Mouse (Mus musculus): ENCODE measurements around the gene Chsy1.

DNA sequence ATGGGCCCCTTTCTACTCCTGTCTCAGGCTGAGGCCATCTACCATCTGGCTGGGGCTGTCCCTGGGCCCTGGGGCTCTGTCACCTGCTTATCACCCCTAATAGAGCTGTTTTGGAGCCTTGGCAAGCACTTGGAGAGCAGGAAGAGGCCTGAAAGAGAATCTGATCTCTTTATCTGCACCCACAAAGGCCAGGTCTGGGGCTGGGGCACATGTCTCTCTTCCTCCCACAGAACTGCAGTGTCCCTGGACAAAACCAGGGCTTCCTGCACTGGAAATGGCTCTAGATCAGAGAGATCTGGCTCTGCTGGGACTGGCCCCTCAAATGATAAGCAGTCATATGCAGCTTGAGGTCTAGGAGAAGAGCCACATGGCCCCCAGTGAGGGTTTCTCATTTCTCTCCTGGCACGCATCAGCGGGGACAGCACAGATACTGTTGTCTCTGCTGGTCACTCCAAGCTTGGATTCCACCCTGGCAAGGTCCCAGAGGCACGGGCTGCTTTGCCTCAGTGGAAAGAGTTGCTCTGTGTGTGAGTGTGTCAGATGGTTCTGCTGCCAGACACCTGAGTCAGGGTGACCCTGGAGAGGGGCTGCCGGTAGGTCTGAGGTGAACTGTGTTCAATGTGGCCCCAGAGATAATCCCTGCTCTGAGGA, 78.4 kb downstream of the Chsy1 start:
- no peak for TF ChIP-seq CTCF (IDR thresholded peaks at IDR 0.05)
- TF ChIP-seq EP300 (IDR thresholded peaks at IDR 0.05) = no peak
